Mouse (Mus musculus) kidney, adult 2 months (tissue): ENCODE data around the gene Eml4.

Experiments
- CTCF ChIP-seq: fragments of 200-500 bp; conservative IDR thresholded peaks from 2 replicates; pipeline ENCODE4 v1.5.1; 2011; ENCODE audit warnings: low read depth, mild to moderate bottlenecking, control low read depth, low read length, moderate library complexity, mixed read lengths; ENCODE audit not compliant: insufficient read depth, insufficient read length
- POLR2A ChIP-seq: fragments of 200-500 bp; IDR thresholded peaks from one replicate; pipeline ENCODE4 v1.6.1; 2011; ENCODE audit warnings: low read depth, low read length, control low read depth

DNA sequence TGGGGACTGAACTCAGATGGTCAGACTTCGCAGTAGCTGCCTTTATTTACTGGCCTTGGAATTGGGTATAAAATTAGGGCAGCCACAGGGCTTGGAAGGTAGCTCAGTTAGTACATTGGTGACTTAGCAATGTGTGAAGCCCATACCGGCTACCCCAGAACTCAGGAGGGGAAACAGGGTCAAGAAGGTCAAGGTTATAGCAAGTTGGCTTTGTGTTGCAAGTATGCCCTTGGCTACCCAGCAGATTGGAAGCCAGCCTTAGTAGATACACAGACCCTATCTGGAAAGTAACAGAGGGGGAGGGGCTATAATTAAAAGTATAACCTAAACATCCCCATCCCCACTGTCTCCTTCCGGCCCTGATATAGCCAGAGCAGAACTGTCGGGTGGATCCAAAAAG, 171.2 kb downstream of the Eml4 start:
- TF ChIP-seq CTCF, result no peak
- TF ChIP-seq POLR2A, result no peak
